Mouse (Mus musculus) 3T3-L1 (cell line): ENCODE data around the gene Rad51b.

Experiments used
- DNase-seq: peaks from one replicate; pipeline ENCODE4 v3.0.0-alpha.2; 2015; ENCODE audit warnings: low read depth, low spot score

Gene Rad51b

DNA sequence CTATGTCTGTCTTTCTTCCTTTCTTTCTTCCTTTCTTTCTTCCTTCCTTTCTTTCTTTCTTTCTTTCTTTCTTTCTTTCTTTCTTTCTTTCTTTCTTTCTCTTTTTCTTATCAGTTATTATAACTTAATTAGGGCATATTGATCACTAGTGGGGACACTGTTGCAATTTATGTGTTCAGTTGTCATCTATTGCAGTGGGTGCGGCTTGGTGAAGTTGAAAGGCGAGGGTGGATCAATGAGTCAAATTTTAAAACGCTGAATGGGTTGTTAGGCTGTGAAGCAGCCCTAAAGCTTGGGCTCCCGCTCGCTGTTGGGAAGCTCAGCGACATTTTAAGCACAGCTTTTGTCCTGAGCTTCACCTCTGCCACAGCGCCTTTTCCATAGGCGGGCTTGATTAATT is 139.0 kb downstream of the Rad51b start:
- no peak for DNase-seq

DNA sequence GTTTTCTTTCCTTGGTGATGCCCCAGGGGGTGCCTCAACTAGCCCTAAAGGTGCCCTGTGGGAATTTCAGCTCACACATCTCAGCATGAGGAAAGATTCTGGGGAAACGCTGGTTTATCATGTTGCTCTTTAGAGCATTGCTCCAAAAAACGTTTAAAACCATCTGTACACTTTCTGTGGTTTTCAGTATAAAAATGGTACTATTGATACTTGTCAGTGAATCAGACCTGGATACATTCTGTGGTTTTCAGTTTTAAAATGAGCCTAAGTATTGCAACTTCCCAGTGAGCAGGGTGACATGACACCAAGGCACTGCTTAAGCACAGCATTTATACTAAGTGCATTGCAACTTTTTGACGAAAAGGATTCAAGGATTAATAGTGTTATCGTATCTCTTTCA is 139.8 kb downstream of the Rad51b start:
- DNase-seq: peak; percentile 57

DNA sequence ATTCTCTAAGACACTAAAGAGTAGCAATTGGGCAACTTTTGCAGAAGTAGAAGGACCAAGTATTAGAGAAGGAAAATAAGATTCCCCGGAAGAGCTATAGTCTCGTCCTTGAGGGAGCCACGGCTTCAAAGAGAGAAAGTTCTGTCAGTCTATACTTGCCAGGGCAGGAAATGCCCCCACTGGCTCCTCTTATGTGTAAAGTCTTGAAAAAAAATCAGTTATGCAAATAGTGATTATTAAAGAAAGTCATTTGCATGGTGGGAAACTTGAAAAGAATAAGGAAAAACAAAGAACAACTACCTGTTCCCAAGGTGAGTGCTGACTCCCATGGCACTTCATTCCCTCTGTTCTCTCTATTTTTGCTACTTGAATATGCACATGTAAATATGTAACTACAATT is 140.5 kb downstream of the Rad51b start:
- DNase-seq: no peak

DNA sequence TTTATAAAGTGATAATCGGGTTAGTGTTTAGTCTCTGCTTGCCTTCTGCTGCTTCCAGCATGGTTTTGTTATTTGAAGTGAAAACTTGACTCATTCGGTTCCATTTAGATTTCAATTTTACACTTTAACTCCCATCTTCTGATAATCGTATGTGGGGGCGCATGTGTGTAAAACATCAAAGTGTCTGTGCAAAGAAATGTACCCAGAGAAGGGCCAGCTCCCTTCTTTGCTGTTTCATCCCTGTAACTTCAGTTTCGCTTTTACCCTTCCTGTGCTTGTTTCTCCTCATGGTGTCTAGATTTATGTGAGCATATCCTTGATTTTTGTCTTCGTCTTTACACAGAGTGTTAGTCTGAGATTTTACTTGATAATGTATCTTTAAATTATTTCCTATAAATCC is 142.9 kb downstream of the Rad51b start:
- no peak for DNase-seq

GRCm38 (mm10) chr12:79441210-79442005 is 144.3 kb downstream of the Rad51b start:
- DNase-seq: no peak

- DNase-seq: no peak
Observed at GRCm38 (mm10) chr12:79442126-79442525, 145.0 kb downstream of the Rad51b start.

GRCm38 (mm10) chr12:79442836-79443390 is 145.8 kb downstream of the Rad51b start:
- peak; percentile 38 for DNase-seq

GRCm38 (mm10) chr12:79444646-79445045 is 147.6 kb downstream of the Rad51b start:
- no peak for DNase-seq

- DNase-seq: no peak
Observed at GRCm38 (mm10) chr12:79447039-79447438, 150.0 kb downstream of the Rad51b start.

DNA sequence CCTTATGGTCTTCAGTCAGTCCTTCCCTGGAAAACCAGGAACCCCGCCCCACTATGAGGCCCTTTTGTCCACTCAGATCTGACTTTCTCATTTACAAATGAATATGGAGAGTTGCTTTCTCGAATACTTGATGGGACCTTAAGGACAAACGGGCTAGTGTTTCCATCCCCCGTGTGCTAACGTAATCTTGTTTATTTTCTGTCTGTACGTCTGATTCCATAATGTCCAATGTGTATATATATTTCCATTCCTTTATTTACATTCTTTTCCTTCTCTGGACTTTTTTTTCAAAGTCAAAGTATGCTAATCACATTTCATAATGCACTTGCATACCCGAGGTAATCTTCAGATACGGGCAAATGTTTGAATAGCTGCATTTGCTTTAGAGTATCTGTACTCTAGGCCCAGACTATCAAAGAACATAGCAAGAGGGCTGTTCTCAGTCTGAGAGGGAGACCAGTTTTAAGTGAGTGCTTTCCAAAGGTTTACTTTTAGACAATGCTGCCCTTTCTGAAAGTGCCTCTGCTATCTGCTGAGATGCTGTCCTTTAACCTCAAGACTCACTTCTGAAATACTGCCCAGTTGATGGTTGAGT is 152.8 kb downstream of the Rad51b start:
- no peak for DNase-seq

- no peak for DNase-seq
Observed at GRCm38 (mm10) chr12:79452882-79453281, 155.8 kb downstream of the Rad51b start.

- DNase-seq: no peak
Observed at GRCm38 (mm10) chr12:79454017-79454416, 156.9 kb downstream of the Rad51b start.

GRCm38 (mm10) chr12:79455061-79455847 is 158.2 kb downstream of the Rad51b start:
- no peak for DNase-seq

DNA sequence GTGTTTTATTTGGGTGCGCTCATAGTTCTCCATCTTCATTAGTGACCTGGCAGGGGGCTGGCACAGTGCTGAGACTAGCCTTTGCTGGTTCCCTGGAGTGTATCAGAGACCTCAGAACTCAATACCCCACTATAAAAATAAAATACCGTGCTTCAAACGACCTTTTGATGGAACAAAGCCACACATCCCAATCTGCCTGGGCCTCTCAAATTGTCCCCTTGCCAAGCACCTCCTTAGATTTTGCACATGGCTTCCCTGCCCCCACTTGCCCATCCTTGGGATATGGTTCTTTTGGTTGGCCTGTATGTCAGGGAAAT is 158.7 kb downstream of the Rad51b start:
- no peak for DNase-seq

- DNase-seq: no peak
Observed at GRCm38 (mm10) chr12:79456251-79456650, 159.2 kb downstream of the Rad51b start.

DNA sequence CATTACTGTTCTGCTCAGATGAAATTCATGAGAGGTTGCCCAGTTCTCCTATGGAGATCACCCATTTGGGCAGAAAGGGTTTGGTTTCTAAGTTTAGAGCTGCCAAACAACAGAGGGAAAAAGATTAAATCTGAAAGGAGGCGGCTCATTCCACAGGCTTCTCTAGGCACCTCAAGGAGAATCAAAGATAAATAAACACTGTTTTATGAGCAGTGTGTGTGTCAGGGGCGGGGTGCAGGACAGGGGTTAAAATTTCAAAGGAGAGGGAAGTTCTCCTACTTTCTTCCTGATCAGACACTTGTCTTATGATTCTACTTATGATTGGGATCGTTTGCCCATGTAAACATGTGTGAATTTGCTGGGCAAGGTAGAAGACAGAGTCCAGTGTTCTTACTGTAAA is 166.3 kb downstream of the Rad51b start:
- no peak for DNase-seq

GRCm38 (mm10) chr12:79470113-79470512 is 173.0 kb downstream of the Rad51b start:
- no peak for DNase-seq

- DNase-seq: peak; percentile 99
Observed at GRCm38 (mm10) chr12:79471868-79472267, 174.8 kb downstream of the Rad51b start.

GRCm38 (mm10) chr12:79476413-79477046 is 179.4 kb downstream of the Rad51b start:
- no peak for DNase-seq

GRCm38 (mm10) chr12:79478816-79479215 is 181.7 kb downstream of the Rad51b start:
- DNase-seq: no peak

DNA sequence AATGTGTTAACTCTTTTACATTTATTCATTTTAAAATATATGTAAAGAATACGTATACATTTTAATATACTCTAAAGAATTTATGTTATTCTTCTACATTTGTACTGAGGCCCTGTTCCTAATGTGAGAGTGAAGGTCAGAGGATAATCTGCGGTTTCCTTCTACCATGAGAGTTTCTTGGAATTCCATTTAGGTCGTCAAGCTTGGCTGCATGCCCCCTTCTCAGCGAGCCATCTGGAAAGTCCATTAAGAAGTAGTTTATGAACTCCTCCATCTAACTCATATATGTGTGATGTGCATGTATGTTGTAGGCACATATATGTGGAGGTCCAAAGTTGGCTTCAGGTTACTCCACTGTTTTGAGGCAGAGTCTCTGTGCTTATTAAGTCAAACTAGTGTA is 188.4 kb downstream of the Rad51b start:
- no peak for DNase-seq
